Mouse (Mus musculus): Measurements from ENCODE around the gene Comt.

GRCm38 (mm10) chr16:18474021-18474420, 47.4 kb upstream of the Comt start:
- TF ChIP-seq CTCF (IDR thresholded peaks at IDR 0.05; ENCODE audit: low read depth, low read length): no peak
- no peak for TF ChIP-seq GATA1 (IDR thresholded peaks at IDR 0.05; ENCODE audit: borderline replicate concordance, low read length)
- TF ChIP-seq TAL1 (conservative IDR thresholded peaks at IDR 0.05; ENCODE audit: low read depth, low read length): no peak
- TF ChIP-seq POLR2AphosphoS5 (IDR thresholded peaks at IDR 0.05; ENCODE audit: insufficient replicate concordance, low read depth, low read length): no peak
